Mouse (Mus musculus) C2C12 (cell line): Measurements from ENCODE around the gene Gas7. TPM values are rescaled to one million over a fixed set of nuclear protein-coding genes. Genes with fewer than 3 reads are reported as not detected.

ENCODE experiments used
- H3K27me3 ChIP-seq: one replicate; pipeline ENCODE4 v1.6.1; 2011; ENCODE audit not compliant: control insufficient read depth, insufficient read depth, insufficient read length
- H3K36me3 ChIP-seq: one replicate; pipeline ENCODE4 v1.6.1; 2011; ENCODE audit not compliant: control insufficient read depth, insufficient read depth
- H3K4me3 ChIP-seq: one replicate; pipeline ENCODE4 v1.5.1; 2011; ENCODE audit warnings: mild to moderate bottlenecking, control low read depth; ENCODE audit not compliant: poor library complexity, insufficient read depth, severe bottlenecking
- H3K79me2 ChIP-seq: one replicate; pipeline ENCODE4 v1.6.1; 2011; ENCODE audit not compliant: control insufficient read depth, insufficient read depth
- H3K79me3 ChIP-seq: one replicate; pipeline ENCODE4 v1.6.1; 2011; ENCODE audit warnings: low read depth, control low read depth
- H3ac ChIP-seq: one replicate; pipeline ENCODE3; 2011; ENCODE audit warnings: low read depth; ENCODE audit not compliant: control insufficient read depth, insufficient read length
- CEBPB ChIP-seq: IDR thresholded peaks from one replicate; pipeline ENCODE4 v1.6.1; 2011; ENCODE audit warnings: low read depth, mild to moderate bottlenecking, control low read depth, moderate library complexity
- CTCF ChIP-seq: IDR thresholded peaks from one replicate; pipeline ENCODE4 v1.5.1; 2011; ENCODE audit not compliant: control insufficient read depth, insufficient read depth, insufficient read length
- FOSL1 ChIP-seq: IDR thresholded peaks from one replicate; pipeline ENCODE4 v1.8.0; 2011; ENCODE audit warnings: mild to moderate bottlenecking, low read length; ENCODE audit not compliant: poor library complexity, insufficient read depth, severe bottlenecking
- MAX ChIP-seq: IDR thresholded peaks from one replicate; pipeline ENCODE4 v1.6.1; 2011; ENCODE audit warnings: mild to moderate bottlenecking, control low read depth
- MYOD1 ChIP-seq: IDR thresholded peaks from one replicate; pipeline ENCODE4 v1.6.1; 2011; ENCODE audit warnings: low read depth; ENCODE audit not compliant: control insufficient read depth, insufficient read length
- MYOG ChIP-seq: IDR thresholded peaks from one replicate; pipeline ENCODE4 v1.6.1; 2011; ENCODE audit not compliant: control insufficient read depth, insufficient read length; ENCODE audit errors: extremely low read depth
- USF1 ChIP-seq: IDR thresholded peaks from one replicate; pipeline ENCODE4 v1.6.1; 2011; ENCODE audit warnings: low read depth, mild to moderate bottlenecking, control low read depth, moderate library complexity
- long read RNA-seq, 2 experiments: library from polyadenylated mRNA; unstranded; transcript quantifications; one replicate each; pipeline ENCODE4 v2.0.0; 2019 to 2020
- polyA plus RNA-seq: library from polyadenylated mRNA; unstranded; fragments of >200 nt; fragmentation: generic; extraction: Trizol; gene quantifications from one replicate; pipeline ENCODE4 v1.2.1, GENCODE M21; 2012; ENCODE audit warnings: missing spikeins

Gas7 gene
- polyA plus RNA-seq = not detected
- long read RNA-seq, experiment 1, partial matches to known transcripts = 1 of 19 reads
- long read RNA-seq, experiment 1, other reads (novel, unspliced or antisense) = 18 of 19 reads
- long read RNA-seq, experiment 2 = 0 reads

DNA sequence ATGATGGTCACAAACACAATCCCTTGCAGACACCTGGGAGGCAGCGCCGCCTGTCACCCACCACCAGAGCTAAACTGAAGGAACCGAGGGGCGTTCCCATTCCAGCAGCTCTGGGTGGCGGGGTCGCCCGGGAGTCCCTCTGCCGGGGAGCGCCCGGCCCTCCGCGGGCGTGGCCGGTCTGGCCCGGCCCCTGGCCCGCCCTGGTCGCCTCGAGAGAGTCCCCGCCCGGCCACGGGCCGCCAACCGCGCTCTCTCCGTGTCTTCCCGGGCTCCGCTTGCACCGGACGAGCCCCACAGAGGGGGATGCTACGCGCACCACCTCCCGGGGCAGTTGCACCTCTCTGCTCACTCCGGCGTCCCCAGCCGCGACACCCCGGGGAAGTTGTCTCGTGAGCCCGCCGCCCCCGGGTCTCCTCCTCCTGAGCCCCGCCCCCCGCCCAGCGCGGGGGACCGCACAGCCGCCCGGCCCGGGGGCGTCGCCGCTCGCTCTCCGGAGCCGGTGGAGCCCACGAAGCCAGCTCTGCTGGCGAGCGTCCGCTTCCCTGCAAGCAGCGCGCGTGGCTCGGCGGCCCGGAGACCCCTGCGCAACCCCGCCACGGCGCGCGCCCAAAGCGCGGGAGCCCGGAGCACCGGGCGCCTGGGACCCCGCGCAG is at the start of gene Gas7:
Gene Gas7, plus strand, starts transcription at position 564 of the 653 bp plus-strand sequence.
- Histone ChIP-seq H3K36me3 (no peaks in the 10 kb centered on the region), H3ac (no peak within 1 kb of the TSS), H3K27me3 (no peaks in the 10 kb centered on the region), H3K4me3 (no peak within 1 kb of the TSS), H3K79me2 (no peaks in the 10 kb centered on the region), H3K79me3 (no peaks in the 10 kb centered on the region)
- no peak for TF ChIP-seq CTCF
- TF ChIP-seq FOSL1 = no peak
- TF ChIP-seq USF1 = no peak
- TF ChIP-seq MYOD1 = no peak
- TF ChIP-seq MYOG = no peak
- no peak for TF ChIP-seq MAX
- TF ChIP-seq CEBPB = no peak

DNA sequence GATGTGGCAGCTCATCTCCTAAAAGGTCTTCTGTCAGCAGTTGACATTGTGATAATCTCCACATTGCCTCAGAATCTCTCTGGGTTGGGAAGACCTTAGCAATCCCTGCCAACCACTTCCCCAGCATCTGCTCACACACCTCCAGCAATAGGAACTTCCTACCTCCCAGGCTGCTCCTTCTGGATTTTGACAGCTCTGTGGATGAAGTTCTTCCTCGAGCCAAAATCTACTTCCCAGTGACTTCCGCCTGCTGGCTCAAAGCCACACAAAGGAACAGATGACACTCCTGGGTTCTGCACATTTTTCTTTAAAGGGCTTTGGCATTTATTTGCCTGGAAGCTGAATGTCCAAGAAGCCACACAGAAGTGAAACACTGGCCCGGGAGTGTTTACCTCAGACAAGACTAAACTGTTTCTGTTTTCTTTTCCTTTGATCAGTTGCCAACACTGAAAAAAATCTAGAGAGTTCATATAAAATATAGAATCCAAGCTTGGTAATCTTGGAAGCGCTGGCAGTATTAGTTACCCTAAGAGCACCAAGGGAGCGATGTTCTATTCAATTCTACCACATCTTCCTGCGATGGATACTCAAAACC is 40.8 kb upstream of the Gas7 start:
- no peaks in the 10 kb centered on the region for H3K79me3 ChIP-seq
- H3K4me3 ChIP-seq = no peak overlapping the region
- no peaks in the 10 kb centered on the region for H3K36me3 ChIP-seq
- H3ac ChIP-seq = no peak overlapping the region
- TF ChIP-seq MYOG (no peak), USF1 (no peak), FOSL1 (no peak), MAX (no peak), CTCF (no peak), MYOD1 (no peak), CEBPB (no peak)
- no peaks in the 10 kb centered on the region for H3K79me2 ChIP-seq
- H3K27me3 ChIP-seq = no peaks in the 10 kb centered on the region

DNA sequence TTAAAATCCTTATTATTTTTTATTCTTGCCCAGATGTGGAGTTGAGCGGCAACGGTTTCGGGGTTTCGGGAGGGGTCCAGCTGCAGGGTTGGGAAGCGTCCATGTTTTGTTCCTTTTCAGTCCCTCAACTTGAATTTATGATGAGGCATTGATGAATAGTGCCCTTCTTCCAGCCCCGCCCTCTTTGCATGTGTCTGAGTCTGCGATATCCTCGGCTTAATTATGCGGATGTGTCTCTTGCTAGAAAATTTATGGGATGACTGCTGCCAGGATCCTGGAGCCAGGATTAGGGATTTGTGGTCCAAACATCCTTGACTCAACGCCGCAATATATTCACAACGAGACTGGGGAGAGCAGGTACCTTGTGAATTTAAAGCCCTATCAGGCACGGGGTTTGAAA is 31.7 kb upstream of the Gas7 start:
- Histone ChIP-seq H3K27me3 (no peaks in the 10 kb centered on the region), H3K79me2 (no peaks in the 10 kb centered on the region), H3K4me3 (no peak overlapping the region), H3K36me3 (no peaks in the 10 kb centered on the region), H3ac (no peak overlapping the region), H3K79me3 (no peaks in the 10 kb centered on the region)
- no peak for TF ChIP-seq FOSL1
- TF ChIP-seq CTCF = no peak
- no peak for TF ChIP-seq CEBPB
- no peak for TF ChIP-seq MYOG
- no peak for TF ChIP-seq MYOD1
- TF ChIP-seq USF1 = no peak
- TF ChIP-seq MAX = no peak

DNA sequence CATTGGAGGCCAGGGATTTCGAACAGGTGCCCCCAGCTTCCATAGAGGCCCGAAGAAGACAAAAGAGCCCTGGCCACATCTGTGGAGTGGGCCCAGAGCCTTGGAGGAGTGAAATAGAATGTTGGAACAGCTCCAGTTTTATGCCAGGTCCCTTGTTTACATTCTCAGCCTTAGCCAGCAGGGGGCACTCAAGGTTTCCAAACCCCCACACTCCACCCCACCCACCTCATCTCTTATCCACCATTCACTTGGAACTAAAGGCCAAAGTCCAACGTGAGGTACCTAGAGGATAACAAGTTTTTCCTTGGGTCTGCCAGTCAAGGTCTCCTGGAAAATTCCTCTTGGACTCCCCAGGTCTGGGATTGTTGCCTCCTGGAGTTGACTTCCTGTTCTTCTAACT is 27.0 kb upstream of the Gas7 start:
- no peaks in the 10 kb centered on the region for H3K36me3 ChIP-seq
- TF ChIP-seq FOSL1 (no peak), USF1 (no peak), CTCF (no peak), MYOG (no peak), MYOD1 (no peak), MAX (no peak), CEBPB (no peak)
- no peak overlapping the region for H3K4me3 ChIP-seq
- H3K79me3 ChIP-seq = no peaks in the 10 kb centered on the region
- H3ac ChIP-seq = no peak overlapping the region
- H3K27me3 ChIP-seq = no peaks in the 10 kb centered on the region
- no peaks in the 10 kb centered on the region for H3K79me2 ChIP-seq

DNA sequence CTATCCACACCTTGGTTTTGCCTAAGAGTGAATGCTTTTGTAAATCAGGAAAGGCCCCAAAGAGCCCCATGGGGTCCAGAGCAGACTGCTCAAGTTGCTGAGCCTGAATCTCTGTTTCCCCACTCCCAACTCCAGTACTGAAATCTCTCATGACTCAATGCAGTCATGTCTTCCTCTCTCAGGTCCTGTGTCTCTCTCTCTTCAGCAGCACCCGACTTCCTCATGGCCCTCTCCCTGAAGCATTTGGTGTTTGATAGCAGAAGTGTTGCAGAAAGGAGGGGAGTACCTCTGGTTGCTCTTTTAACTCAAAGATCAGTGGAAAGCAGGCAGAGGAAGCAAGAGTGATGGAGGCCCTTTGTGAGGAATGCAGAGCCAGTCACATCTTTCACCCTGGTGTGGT is 25.4 kb upstream of the Gas7 start:
- Histone ChIP-seq H3K4me3 (no peak overlapping the region), H3ac (no peak overlapping the region), H3K36me3 (no peaks in the 10 kb centered on the region), H3K27me3 (no peaks in the 10 kb centered on the region), H3K79me2 (no peaks in the 10 kb centered on the region), H3K79me3 (no peaks in the 10 kb centered on the region)
- no peak for TF ChIP-seq FOSL1
- TF ChIP-seq MYOG = no peak
- no peak for TF ChIP-seq CEBPB
- no peak for TF ChIP-seq MAX
- TF ChIP-seq CTCF = no peak

DNA sequence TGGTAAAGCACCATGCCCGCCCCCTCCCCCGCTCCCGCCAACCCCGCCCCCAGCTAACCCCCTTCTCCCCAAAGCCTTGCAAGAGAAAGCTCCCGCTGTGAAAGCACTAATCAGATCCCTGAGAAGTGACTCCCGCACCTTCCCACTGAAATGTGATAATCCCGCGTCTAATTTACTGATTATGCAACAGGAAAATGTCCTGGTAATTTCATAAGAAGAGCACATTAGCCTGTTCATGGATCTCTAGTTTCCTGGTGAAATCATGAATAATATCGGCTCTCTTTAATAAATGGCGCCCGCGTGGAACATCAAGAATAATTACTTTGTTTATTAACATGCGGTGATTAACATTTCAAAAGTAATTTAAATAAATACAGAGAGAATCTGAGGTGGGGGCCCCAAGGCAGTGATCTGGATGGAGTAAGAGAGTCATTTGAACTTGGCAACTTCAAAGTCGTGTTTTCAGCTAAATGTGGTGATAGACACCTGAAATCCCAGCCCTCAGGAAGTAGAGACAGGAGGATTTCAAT is 24.1 kb upstream of the Gas7 start:
- Histone ChIP-seq H3K4me3 (no peak overlapping the region), H3K36me3 (no peaks in the 10 kb centered on the region), H3ac (no peak overlapping the region), H3K79me2 (no peaks in the 10 kb centered on the region), H3K27me3 (no peaks in the 10 kb centered on the region), H3K79me3 (no peaks in the 10 kb centered on the region)
- TF ChIP-seq CEBPB (no peak), MYOG (no peak), MAX (no peak), CTCF (no peak), FOSL1 (no peak), USF1 (no peak), MYOD1 (no peak)
